Mouse (Mus musculus) kidney, adult 2 months (tissue): ENCODE measurements around the gene Vmn1r32. TPM values are rescaled to one million over a fixed set of nuclear protein-coding genes. Genes with fewer than 3 reads are reported as not detected.

ENCODE experiments used
- DNase-seq: peaks from one replicate; pipeline ENCODE4 v3.0.0; 2021
- H3K27ac ChIP-seq: fragments of 200-500 bp; 2 replicates; pipeline ENCODE4 v1.5.1; 2012; ENCODE audit warnings: low read depth, low read length, control low read depth, inconsistent platforms; ENCODE audit not compliant: insufficient read depth
- H3K27me3 ChIP-seq: fragments of 200-500 bp; replicated peaks from 2 replicates; pipeline ENCODE4 v1.6.1; 2012; ENCODE audit warnings: mild to moderate bottlenecking, moderate library complexity, low read length, inconsistent platforms; ENCODE audit not compliant: control insufficient read depth, insufficient read depth
- H3K36me3 ChIP-seq: fragments of 200-500 bp; 2 replicates; pipeline ENCODE4 v1.6.1; 2012; ENCODE audit warnings: mild to moderate bottlenecking, moderate library complexity, low read length, inconsistent platforms; ENCODE audit not compliant: control insufficient read depth, insufficient read depth
- H3K4me1 ChIP-seq: fragments of 200-500 bp; 2 replicates; pipeline ENCODE4 v1.6.1; 2011; ENCODE audit warnings: low read length; ENCODE audit not compliant: control insufficient read depth, insufficient read depth
- H3K4me3 ChIP-seq: fragments of 200-500 bp; 2 replicates; pipeline ENCODE4 v1.5.1; 2011; ENCODE audit warnings: mild to moderate bottlenecking, low read depth, low read length, control low read depth; ENCODE audit not compliant: insufficient read depth
- CTCF ChIP-seq: fragments of 200-500 bp; conservative IDR thresholded peaks from 2 replicates; pipeline ENCODE4 v1.5.1; 2011; ENCODE audit warnings: low read depth, mild to moderate bottlenecking, control low read depth, low read length, moderate library complexity, mixed read lengths; ENCODE audit not compliant: insufficient read depth, insufficient read length
- POLR2A ChIP-seq: fragments of 200-500 bp; IDR thresholded peaks from one replicate; pipeline ENCODE4 v1.6.1; 2011; ENCODE audit warnings: low read depth, low read length, control low read depth
- WGBS: fragments of 180-500 bp; shearing (Covaris S2); methylation state at CpG from one replicate; pipeline ENCODE4 v1.1.7; 2018; 5-methylcytosine and 5-hydroxymethylcytosine counted together
- polyA plus RNA-seq: library from polyadenylated mRNA; depleted of rRNA; stranded (reverse); fragments of >200 nt; gene quantifications from 2 replicates; pipeline ENCODE4 v1.2.3, GENCODE M21; 2012; rRNA removed

The Vmn1r32 gene
- polyA plus RNA-seq, 1 experiment = not detected

DNA sequence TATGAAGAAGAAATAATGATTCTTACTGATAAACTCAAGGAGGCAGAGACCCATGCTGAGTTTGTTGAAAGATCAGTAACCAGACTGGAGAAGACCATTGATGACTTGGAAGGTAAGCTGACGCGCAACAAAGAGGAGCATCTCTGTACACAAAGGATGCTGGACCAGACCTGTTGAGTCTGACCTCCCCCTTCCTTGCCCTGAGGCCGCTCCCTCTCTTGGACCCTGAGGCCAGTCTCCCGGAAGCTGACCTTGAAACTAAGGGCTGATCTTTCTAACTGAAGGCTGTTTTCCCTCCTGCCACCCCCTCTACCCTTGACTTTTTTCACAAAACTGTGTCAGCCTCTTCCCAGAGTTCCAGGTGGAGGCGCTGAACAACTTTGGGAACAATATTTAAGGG is 43.5 kb downstream of the Vmn1r32 start:
- DNase-seq = no peak
- Histone ChIP-seq H3K4me1 (no peaks in the 10 kb centered on the region), H3K4me3 (no peak overlapping the region), H3K27me3 (no peaks in the 10 kb centered on the region), H3K36me3 (no peaks in the 10 kb centered on the region), H3K27ac (no peak overlapping the region)
- 96% methylated on average over 5 of the region's 5 CpGs for WGBS
- TF ChIP-seq CTCF (no peak), POLR2A (no peak)

Other genes starting within 250 kb of the Vmn1r32 start
- gene Mad2l1, start 24.7 kb downstream of the Vmn1r32 start, polyA plus RNA-seq = 1.6 and 2.5 TPM in 2 replicates
- not detected in 2 replicates for gene Vmn1r33, start 58.2 kb upstream of the Vmn1r32 start, polyA plus RNA-seq
- not detected in 2 replicates for gene Vmn1r34, start 83.8 kb upstream of the Vmn1r32 start, polyA plus RNA-seq
- gene Vmn1r35, start 125.8 kb upstream of the Vmn1r32 start, polyA plus RNA-seq = not detected in 2 replicates
- gene Vmn1r36, start 159.1 kb upstream of the Vmn1r32 start, polyA plus RNA-seq = not detected in 2 replicates
- not detected in 2 replicates for gene Vmn1r37, start 169.3 kb upstream of the Vmn1r32 start, polyA plus RNA-seq
- not detected in 2 replicates for gene Vmn1r38, start 222.5 kb upstream of the Vmn1r32 start, polyA plus RNA-seq